Mouse (Mus musculus): ENCODE data around the gene Cdc42bpa. TPM values are rescaled to one million over a fixed set of nuclear protein-coding genes. Genes with fewer than 3 reads are reported as not detected.

Gene Cdc42bpa
- total and polyA plus RNA-seq, 3 experiments: 11.1 to 41.5 (median 40.8) TPM

GRCm38 (mm10) chr1:179981680-179982079 lies 21.4 kb downstream of the Cdc42bpa start:
- peaks cover 5% of the 10 kb centered on the region for H3K79me2 ChIP-seq (replicated peaks; ENCODE audit: control insufficient read depth, insufficient read depth, low read length)
- peaks cover 2% of the 10 kb centered on the region; the same call in 1 of the 2 replicates for H3K4me1 ChIP-seq (ENCODE audit: control insufficient read depth, insufficient read depth, low read length)
- no peaks in the 10 kb centered on the region for H3K27me3 ChIP-seq (ENCODE audit: control insufficient read depth, insufficient read depth, low read length)
- no peaks in the 10 kb centered on the region for H3K36me3 ChIP-seq (ENCODE audit: control insufficient read depth, insufficient read depth, low read length)
- intact Hi-C loops (cut with DNase I): no loop called here
- no peak for DNase-seq
- H3K9ac ChIP-seq (ENCODE audit: low read depth, low read length): no peak overlapping the region
- TF ChIP-seq CTCF (IDR thresholded peaks at IDR 0.05): no peak
- TF ChIP-seq EP300 (IDR thresholded peaks at IDR 0.05; ENCODE audit: insufficient read depth, low read depth, low read length): no peak
- no peak for TF ChIP-seq POLR2A (IDR thresholded peaks at IDR 0.05; ENCODE audit: insufficient read depth, low read depth, low read length)
- no peak overlapping the region; the same call in 1 of the 2 replicates for H3K27ac ChIP-seq
- H3K4me3 ChIP-seq: no peak overlapping the region

GRCm38 (mm10) chr1:179982183-179982582 lies 21.9 kb downstream of the Cdc42bpa start:
- H3K9ac ChIP-seq (ENCODE audit: low read depth, low read length): no peak overlapping the region
- intact Hi-C loops (cut with DNase I): no loop called here
- H3K36me3 ChIP-seq (ENCODE audit: control insufficient read depth, insufficient read depth, low read length): no peaks in the 10 kb centered on the region
- peak overlapping the region; percentile 50; the same call in 1 of the 2 replicates for H3K27ac ChIP-seq
- no peak overlapping the region for H3K4me3 ChIP-seq
- 49% methylated on average over 1 of the region's 1 CpGs for WGBS
- peaks cover 5% of the 10 kb centered on the region for H3K79me2 ChIP-seq (replicated peaks; ENCODE audit: control insufficient read depth, insufficient read depth, low read length)
- TF ChIP-seq POLR2A (IDR thresholded peaks at IDR 0.05; ENCODE audit: insufficient read depth, low read depth, low read length) (no peak), CTCF (IDR thresholded peaks at IDR 0.05) (no peak), EP300 (IDR thresholded peaks at IDR 0.05; ENCODE audit: insufficient read depth, low read depth, low read length) (no peak)
- DNase-seq: no peak
- peaks cover 2% of the 10 kb centered on the region; the same call in 1 of the 2 replicates for H3K4me1 ChIP-seq (ENCODE audit: control insufficient read depth, insufficient read depth, low read length)
- no peaks in the 10 kb centered on the region for H3K27me3 ChIP-seq (ENCODE audit: control insufficient read depth, insufficient read depth, low read length)

- peaks cover 2% of the 10 kb centered on the region; the same call in 1 of the 2 replicates for H3K4me1 ChIP-seq (ENCODE audit: control insufficient read depth, insufficient read depth, low read length)
- no peaks in the 10 kb centered on the region for H3K36me3 ChIP-seq (ENCODE audit: control insufficient read depth, insufficient read depth, low read length)
- H3K4me3 ChIP-seq: no peak overlapping the region
- intact Hi-C loops (cut with DNase I): no loop called here
- peaks cover 5% of the 10 kb centered on the region for H3K79me2 ChIP-seq (replicated peaks; ENCODE audit: control insufficient read depth, insufficient read depth, low read length)
- no peak overlapping the region for H3K9ac ChIP-seq (ENCODE audit: low read depth, low read length)
- DNase-seq: no peak
- 67% methylated on average over 1 of the region's 1 CpGs for WGBS
- no peak overlapping the region for H3K27ac ChIP-seq
- no peak for TF ChIP-seq EP300 (IDR thresholded peaks at IDR 0.05; ENCODE audit: insufficient read depth, low read depth, low read length)
- H3K27me3 ChIP-seq (ENCODE audit: control insufficient read depth, insufficient read depth, low read length): no peaks in the 10 kb centered on the region
Measured at GRCm38 (mm10) chr1:179982933-179983332, 22.7 kb downstream of the Cdc42bpa start.

GRCm38 (mm10) chr1:179984171-179984570 lies 23.9 kb downstream of the Cdc42bpa start:
- intact Hi-C loops (cut with DNase I): no loop called here
- TF ChIP-seq CTCF (IDR thresholded peaks at IDR 0.05) (no peak), POLR2A (IDR thresholded peaks at IDR 0.05; ENCODE audit: insufficient read depth, low read depth, low read length) (no peak), EP300 (IDR thresholded peaks at IDR 0.05; ENCODE audit: insufficient read depth, low read depth, low read length) (no peak)
- peaks cover 5% of the 10 kb centered on the region for H3K79me2 ChIP-seq (replicated peaks; ENCODE audit: control insufficient read depth, insufficient read depth, low read length)
- WGBS: 100% methylated on average over 1 of the region's 1 CpGs
- DNase-seq: no peak
- no peak overlapping the region for H3K9ac ChIP-seq (ENCODE audit: low read depth, low read length)
- no peaks in the 10 kb centered on the region for H3K36me3 ChIP-seq (ENCODE audit: control insufficient read depth, insufficient read depth, low read length)
- no peak overlapping the region for H3K4me3 ChIP-seq
- peaks cover 2% of the 10 kb centered on the region; the same call in 1 of the 2 replicates for H3K4me1 ChIP-seq (ENCODE audit: control insufficient read depth, insufficient read depth, low read length)
- no peak overlapping the region for H3K27ac ChIP-seq
- H3K27me3 ChIP-seq (ENCODE audit: control insufficient read depth, insufficient read depth, low read length): no peaks in the 10 kb centered on the region

- no peak for TF ChIP-seq EP300 (IDR thresholded peaks at IDR 0.05; ENCODE audit: insufficient read depth, low read depth, low read length)
- no peak for TF ChIP-seq POLR2A (IDR thresholded peaks at IDR 0.05; ENCODE audit: insufficient read depth, low read depth, low read length)
- peak; percentile 23; the same call in 1 of the 2 replicates for TF ChIP-seq CTCF (IDR thresholded peaks at IDR 0.05)
- H3K27ac ChIP-seq: no peak overlapping the region
Measured at GRCm38 (mm10) chr1:179991660-179992235, 31.5 kb downstream of the Cdc42bpa start.

GRCm38 (mm10) chr1:179992255-179992654 lies 32.0 kb downstream of the Cdc42bpa start:
- no peak overlapping the region for H3K9ac ChIP-seq (ENCODE audit: low read depth, low read length)
- H3K4me3 ChIP-seq: no peak overlapping the region
- H3K4me1 ChIP-seq (ENCODE audit: control insufficient read depth, insufficient read depth, low read length): peaks cover 1% of the 10 kb centered on the region
- no peaks in the 10 kb centered on the region; the same call in 1 of the 2 replicates for H3K36me3 ChIP-seq (ENCODE audit: control insufficient read depth, insufficient read depth, low read length)
- H3K79me2 ChIP-seq (replicated peaks; ENCODE audit: control insufficient read depth, insufficient read depth, low read length): no peaks in the 10 kb centered on the region
- WGBS: 24% methylated on average over 1 of the region's 1 CpGs
- intact Hi-C loops (cut with DNase I): no loop called here
- no peak for DNase-seq
- H3K27me3 ChIP-seq (ENCODE audit: control insufficient read depth, insufficient read depth, low read length): no peaks in the 10 kb centered on the region
- TF ChIP-seq POLR2A (IDR thresholded peaks at IDR 0.05; ENCODE audit: insufficient read depth, low read depth, low read length) (no peak), EP300 (IDR thresholded peaks at IDR 0.05; ENCODE audit: insufficient read depth, low read depth, low read length) (no peak), CTCF (IDR thresholded peaks at IDR 0.05) (no peak)
- no peak overlapping the region for H3K27ac ChIP-seq

More at GRCm38 (mm10) chr1:179991660-179992235, 31.5 kb downstream of the Cdc42bpa start:
- WGBS: 38% methylated on average over 6 of the region's 6 CpGs
- DNase-seq: no peak
- H3K36me3 ChIP-seq (ENCODE audit: control insufficient read depth, insufficient read depth, low read length): no peaks in the 10 kb centered on the region; the same call in 1 of the 2 replicates
- no peaks in the 10 kb centered on the region for H3K79me2 ChIP-seq (replicated peaks; ENCODE audit: control insufficient read depth, insufficient read depth, low read length)
- peaks cover 1% of the 10 kb centered on the region for H3K4me1 ChIP-seq (ENCODE audit: control insufficient read depth, insufficient read depth, low read length)
- H3K9ac ChIP-seq (ENCODE audit: low read depth, low read length): no peak overlapping the region
- intact Hi-C loops (cut with DNase I): no loop called here
- H3K27me3 ChIP-seq (ENCODE audit: control insufficient read depth, insufficient read depth, low read length): no peaks in the 10 kb centered on the region
- H3K4me3 ChIP-seq: no peak overlapping the region

Data from heart, adult 2 months (tissue).